Mouse (Mus musculus): ENCODE measurements around the gene Gm20696.

The Gm20696 gene

DNA sequence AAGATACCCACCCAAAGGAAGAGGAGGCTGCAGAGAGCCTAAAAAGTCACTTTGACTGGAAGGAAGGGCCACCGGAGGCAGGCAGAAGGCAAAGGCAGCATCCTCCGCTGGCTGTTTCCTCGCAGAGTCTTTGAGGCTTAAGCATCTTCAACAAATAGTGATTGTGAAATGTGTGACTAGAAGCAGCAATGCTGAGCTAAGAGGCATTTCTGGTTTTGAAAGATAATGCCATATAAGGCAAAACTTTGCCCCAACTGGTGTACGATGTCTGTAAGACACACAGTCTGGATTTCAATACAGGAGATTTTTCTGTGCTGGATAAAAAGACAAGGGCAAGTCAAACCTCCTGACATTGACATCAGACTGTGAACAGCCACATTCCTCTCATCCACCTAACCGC, 195.7 kb downstream of the Gm20696 start:
- no peak for DNase-seq

DNA sequence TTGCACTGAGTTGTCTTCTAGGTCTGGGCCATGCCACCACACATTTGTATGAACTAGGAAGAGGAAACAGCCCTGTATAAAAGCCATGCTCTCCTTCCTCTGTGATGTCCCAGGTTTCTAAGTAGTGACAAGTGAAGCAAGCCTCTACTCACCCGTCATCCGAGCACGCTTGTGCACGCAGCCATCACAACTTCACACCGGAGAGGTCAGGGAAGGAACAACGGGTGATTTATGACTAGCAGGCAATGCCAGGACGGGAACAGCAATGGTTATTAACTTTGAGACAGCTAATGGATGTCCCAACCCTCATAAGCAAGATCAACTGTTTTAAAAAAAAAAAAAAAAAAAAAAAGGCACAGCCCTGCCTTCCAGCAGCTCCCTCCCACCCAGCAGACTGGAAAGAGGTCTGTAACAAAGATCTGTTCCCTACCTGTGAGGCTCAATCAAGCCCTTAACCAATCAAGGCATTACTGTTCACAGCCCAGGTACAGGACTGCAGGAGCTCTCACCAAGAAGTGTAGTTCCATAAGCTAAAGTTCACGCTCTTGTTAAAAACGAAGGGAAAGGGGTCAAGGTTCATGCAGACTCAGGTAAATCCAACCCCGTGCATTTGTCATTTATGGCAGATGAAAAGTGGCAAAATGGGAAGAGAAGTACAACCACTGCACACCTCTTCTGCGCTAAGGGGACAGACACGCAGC, 197.3 kb downstream of the Gm20696 start:
- DNase-seq = no peak

DNA sequence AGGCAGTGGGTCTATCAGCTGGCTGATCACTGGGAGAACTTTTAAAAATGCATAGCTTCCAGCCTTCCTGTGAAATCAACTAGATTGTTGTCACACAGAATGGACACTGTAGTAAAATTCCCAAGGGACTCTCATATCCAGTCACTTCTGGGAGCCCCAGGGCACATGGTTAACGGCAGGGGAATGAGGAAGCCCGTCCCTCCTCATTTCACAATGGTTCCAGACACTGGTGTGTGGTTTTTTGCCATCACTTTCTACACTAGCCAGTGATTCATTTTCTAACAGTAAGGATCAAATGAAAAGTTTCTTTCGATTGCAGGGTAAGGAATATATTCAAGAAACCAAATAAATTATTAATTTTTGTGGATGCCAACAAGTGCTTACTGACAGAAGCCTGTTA, 198.8 kb downstream of the Gm20696 start:
- no peak for DNase-seq

DNA sequence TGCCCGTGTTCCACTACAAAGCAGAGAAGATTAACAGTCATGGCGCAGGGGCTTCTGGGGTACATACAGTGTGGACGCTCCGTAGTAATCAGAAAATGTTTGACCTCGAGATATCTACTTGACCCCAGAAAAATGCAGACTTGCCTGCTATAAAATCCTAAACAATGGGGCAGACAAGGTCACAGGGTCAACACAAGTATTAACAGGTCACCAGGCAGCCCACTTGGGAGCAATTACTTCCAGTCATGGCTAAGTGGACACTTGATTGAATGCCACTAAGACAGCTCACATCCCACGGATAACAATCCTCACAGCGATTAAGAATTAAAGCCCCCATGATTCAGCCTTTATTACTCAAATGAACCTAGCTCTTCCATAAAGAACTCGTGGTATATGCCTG, 199.5 kb downstream of the Gm20696 start:
- DNase-seq = no peak

DNA sequence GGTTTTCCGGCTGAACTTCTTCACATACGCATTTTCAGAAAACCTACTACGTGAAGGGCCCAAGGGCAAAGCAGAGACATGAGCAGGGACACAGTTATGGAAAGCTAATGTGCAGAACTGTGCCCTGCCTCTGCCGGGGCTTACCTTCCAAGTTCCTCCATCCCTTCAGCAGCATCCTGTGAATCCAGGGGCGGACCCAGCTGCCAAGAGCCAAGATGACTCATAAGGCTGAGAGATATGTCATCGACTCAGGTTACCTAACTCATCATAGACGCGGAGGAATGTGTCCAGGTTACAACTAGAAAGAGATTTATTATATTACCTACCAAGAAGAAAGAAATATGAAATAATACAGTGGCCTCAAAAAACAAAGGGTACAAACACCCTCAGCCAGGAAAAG, 200.2 kb downstream of the Gm20696 start:
- DNase-seq = no peak

DNA sequence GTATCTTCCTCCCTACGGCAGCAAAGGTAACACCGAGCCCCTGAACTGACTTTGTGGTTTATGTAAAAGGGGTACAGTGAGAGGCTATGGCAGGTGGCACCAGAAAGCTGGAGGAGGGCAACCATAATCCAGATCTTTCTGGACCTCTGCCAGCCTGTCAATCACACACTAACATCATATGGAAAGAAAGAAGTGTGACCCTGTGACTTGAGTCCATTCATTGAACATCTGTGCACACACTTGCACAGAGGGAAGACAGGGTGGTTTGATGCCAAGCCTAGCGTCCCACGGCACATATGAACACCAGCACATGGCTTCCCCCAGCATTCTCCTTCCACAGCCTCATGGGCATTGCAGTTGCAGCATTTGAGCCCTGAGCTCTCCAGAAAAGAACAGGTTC, 202.1 kb downstream of the Gm20696 start:
- peak; percentile 35 for DNase-seq

DNA sequence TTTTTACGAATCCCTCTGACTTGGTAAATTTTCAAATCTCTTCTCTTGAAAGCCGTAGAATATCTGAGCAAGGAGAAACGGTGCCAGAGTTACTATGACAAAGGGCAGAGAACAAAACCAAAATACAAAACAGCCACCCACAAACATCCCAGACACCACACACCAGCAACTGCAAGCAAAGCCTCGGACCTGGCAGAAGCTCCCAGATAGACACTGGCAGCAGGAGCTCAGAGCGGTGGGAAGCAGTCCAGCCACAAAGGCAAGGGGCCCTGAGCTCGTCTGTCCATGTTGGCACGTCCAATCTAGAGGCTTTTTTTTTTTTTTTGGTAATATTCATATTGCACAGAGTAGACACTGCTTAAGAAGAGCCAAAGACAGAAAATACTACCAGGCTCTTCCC, 202.7 kb downstream of the Gm20696 start:
- DNase-seq = no peak

DNA sequence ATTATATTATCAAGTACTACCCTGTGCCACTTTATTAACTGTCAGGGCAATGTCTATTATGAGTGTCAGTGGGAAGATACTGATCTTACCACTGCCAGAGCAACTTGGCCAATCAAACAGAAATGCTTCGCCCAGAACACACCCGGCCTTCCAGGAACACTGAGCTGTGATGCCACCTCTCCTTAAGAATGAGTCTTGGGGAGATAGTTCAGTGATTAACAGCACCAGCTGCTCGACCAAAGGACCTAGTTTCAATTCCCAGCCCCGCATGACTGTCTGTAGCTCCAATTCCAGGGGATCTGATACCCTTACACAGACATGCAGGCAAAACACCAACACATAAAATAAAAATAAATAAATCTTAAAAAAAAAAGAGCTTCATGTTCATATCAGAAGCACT, 207.8 kb downstream of the Gm20696 start:
- DNase-seq = no peak

DNA sequence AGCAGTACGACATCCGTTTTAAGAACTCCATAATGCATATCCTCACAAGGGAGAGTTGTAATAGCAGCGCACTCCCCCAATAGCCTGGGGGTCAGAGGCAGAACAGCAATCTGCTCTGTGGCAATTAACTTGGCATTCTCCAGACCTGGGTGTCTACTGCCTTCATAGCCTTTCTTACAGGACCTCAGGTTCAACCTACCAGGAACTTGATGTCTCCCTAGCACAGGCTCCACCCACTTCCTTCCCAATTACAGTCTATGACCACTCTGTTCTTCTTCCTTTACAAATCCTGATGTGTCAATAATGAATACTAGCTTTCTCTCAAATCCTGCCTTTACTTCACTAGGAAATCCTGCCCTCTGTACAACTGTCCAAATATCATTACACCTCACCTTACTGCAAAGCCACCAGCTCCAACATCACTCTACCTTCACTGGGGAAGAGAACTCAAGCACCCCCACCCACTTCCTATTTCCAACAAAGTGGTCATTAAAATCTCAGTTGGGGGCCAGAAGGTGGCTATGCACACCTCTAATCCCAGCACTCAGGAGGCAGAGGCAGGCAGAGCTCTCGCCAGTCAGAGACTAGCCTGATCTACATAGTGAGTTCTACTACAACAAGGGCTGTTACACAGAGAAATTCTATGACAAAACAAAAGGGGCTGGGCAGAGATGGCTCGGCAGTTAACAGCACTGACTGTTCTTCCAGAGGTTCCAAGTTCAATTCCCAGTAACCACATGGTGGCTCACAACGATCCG, 212.7 kb downstream of the Gm20696 start:
- DNase-seq = no peak

DNA sequence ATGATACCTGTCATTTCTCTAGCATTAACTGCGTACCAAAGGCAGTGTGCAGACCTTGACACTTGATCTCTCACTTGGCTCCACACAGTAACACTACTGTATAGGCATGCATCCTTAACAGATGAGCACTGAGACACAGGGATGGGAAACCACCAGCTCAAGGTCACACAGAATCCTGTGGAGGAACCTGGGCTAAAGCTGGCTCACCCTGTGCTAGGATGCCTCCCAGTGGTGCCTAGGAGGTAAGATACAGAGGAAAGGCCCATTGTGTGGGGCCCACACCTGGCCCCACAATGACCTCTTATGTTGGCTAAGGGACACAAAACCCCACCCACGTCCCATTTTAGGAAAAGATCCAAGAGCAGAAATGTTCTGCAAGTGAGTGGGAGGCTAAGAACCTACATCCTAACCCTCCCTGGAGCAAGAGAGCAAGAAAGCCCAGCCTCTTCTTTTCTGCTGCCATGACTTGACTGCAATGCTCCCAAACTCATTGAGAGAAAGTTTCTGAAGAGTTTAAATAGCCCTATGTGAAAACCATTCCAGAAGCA, 213.9 kb downstream of the Gm20696 start:
- no peak for DNase-seq

DNA sequence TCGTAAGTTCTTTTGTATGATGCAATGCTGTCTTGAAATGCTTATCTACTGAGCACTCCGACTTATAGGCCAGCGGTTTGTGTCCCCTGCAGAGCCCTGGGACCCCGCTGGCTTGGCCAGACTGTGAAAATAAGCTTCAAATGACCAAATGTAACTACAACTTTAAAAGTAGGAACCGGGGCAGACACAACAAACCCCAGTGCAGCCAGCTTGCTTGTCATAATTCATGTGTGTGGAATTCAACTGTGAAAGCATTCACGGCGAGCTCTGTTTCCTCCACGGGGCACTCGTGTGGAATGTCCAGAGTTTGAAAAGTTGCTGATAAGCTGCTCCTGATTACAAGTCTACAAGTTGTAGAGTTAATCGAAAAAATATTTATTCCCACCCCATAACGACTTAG, 215.1 kb downstream of the Gm20696 start:
- no peak for DNase-seq

DNA sequence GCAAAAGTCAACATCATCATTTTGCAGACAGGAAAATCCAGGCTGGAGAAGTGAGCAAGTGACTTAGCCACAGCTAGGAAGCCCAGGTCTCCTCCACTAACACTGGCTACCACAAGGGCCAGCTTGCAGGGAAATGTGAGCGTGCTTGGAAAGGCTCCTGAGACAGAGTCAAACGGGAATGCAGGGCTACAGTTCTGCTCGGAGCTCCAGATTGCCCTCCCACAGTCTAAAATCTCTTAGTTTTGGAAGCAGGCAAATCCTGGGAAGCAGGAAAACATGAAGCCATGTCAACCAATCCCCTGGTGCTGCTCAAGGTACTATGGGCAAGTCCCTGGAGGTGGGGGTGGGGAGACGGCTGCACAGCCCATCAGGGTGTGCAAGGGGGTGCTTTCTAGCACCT, 219.2 kb downstream of the Gm20696 start:
- DNase-seq = peak; percentile 47

DNA sequence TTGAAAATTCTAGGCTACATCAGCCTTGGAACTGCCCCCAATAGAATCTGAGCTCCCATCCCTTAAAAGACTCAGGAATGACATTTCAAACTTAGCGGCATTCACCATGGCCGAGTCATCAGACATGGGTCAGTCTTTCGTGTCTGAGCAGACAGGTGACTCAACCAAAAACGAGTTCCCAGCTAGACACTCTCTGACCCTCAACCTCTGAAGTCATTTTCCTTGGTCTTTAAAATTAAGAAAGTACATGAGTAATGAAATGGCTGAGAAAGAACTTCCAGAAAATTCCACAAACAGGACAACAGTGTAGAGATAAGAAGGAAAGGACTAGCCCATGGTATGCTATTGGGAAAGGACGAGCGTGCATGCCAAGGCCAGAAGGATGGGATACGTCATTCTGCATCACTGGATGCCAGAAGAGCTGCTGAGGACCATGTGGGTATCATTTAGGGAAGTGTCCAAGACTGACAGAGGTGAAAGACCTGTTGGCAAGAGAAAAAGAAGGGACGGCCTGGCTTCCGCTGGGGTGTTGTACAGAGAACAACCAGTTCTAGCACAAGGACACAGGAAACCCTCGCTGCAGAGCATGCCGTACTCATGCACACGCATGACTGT, 219.7 kb downstream of the Gm20696 start:
- no peak for DNase-seq

DNA sequence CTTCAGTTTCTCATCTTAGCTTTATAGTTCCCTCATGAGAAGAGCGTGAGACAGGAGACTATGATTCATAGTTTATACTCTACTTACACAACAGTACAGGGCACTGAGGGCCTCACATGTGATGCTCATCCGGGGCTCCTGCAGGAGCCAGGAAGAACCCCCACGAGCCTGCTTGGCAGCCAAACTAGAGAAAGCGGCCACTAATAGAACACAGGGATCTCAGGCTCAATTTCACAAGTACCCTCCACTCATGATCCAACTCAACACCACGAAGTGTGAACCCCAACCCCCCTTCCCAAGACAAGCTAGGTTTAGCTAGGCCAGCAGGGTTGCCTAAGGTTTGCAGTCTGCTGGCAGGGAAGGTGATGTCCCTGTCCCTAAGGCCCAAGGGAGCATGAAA, 223.1 kb downstream of the Gm20696 start:
- no peak for DNase-seq

DNA sequence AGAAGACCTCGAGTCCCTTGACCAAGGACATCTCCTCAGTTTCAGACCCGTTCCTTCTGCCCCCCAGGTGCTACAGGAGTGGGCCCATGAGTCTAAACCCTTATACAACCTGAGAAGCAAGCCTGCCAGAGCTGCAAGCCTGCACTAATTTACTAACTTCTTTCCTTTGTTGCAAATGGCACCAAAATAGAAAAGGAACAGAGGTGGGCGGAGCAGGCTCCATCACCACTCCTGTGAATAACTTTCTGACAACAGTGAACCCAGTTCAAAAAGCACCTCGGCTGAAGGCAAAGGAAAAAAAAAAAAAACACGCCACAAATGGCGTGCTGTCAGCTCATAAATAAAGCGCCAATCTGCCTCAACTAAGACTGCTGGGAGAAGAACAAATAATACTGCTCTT, 225.5 kb downstream of the Gm20696 start:
- DNase-seq = peak; percentile 52

DNA sequence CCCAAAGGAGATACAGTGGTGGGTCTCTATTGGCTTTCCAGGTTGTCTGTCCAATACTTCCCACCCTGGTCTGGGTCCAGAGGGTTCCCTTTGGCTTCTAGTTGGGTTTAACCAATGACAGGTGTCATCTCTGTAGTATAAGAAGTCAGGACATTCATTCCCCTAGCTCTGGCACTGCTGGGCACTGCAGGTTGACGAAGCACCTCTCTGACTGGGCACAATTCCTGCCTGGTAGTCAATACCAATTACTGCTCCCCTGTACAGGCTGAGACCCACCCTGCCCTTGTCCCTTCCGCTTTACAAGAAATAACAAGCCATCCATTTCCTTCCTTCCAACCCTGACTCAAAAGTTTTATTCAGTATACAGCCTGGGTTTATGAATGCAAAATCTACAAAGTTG, 226.0 kb downstream of the Gm20696 start:
- DNase-seq = no peak

DNA sequence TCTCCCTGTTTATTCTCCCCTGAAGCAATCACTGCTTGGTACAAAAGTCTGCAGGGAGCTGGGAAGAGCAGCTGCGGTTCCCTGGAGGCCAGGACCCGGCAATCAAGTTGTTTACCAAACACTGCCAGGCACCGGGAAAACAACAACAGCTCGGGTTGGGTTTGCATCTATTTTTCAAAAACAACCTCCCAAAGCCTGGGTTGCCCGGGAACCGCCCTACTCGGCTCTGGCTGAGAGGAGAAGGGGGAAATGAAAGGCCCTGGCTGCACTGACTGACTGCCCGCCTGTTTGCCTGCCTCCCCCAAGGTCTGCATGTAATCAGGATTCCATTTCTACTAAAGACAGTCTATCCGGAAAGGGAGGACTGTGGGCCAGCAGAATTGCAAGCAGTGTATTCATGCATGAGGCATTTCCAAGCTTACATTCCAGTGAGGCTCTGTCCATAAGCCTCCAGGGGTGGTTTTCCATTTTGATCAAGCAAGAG, 226.7 kb downstream of the Gm20696 start:
- no peak for DNase-seq

DNA sequence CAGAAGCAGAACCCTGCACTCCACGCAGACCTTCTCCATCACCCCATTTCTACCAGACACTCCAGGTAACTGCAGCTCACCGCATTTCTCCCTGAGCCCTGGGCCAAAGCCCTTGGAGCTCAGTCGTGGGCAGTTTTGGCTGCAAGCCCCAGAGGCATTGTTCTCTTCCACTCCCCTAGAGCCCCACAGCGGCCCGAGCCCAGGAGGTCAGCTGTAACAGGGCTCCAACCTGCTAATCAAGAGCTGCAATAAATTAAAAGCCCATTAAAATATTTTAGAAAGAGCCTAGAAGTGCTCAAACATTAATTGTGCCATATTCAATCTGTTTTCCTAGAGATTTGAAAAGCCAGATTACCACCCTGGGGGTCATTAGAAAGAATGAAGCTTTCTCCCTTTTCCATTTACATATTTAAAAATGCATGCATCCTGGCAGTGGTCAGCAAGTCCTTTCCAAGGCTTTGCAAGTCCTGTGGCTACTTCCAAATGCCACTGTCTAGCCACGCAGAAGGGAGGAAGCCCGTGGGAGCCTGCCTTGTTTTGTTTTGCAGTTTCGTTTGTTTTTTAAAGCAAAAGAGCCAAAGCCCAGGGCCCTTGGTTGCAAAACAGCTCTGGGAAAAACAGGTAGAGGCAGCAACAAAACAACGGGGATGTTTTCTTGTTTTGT, 227.3 kb downstream of the Gm20696 start:
- no peak for DNase-seq

DNA sequence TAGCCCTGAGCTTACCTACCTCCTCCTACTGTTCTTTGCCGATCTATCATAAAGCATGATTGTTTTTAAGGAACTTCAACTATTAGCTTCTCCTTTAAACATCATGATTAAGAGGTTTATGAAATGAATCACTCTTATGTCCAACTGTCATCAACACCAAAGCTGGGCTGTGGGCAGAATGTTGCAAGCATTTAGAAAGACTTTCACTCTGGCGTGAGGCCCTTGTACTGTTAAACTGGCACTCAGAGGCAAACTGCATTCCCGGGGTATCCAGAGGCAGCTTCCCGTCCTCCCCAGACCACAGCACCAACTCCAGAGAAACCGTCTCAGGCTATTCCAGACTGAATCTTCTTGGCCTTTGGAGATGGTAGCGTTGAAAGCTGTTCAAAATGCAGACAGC, 230.2 kb downstream of the Gm20696 start:
- no peak for DNase-seq

DNA sequence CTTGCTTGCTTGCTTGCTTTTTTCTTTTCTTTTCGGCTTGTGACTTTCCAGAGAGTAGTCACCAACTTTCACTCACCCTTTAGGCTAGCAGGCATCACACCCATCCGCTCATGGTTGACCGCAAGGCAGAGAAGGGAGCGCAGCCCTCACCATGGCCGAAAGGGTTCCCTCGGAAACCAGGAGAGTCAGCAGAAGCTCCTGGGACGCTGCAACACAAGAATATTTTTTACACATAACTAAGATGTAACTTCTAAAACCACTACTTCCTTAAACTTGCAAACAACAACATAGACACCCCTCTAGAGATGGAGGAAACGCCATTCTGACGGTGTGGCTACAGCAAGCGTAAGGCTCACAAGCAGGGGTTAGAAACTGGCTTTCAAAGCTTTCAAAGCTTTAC, 231.5 kb downstream of the Gm20696 start:
- DNase-seq = no peak

DNA sequence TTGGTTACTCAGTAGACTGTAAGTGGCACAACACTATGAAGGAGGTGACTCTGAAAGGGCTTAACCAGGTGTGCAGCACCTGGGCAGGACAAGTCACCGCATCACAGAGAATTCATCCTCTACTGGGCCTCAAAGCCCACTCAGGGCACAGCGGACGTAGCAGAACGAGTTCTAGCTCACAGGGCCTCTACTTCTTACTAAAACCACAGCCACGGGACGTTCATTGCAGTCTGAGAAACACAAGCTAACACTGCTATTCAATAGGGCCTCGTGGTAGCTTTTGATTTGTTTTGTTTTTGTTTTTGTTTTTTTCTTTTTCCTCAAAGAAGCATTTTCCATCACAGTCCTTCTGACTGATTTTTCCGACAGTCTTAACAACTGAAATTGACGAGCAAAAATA, 233.6 kb downstream of the Gm20696 start:
- DNase-seq = no peak

DNA sequence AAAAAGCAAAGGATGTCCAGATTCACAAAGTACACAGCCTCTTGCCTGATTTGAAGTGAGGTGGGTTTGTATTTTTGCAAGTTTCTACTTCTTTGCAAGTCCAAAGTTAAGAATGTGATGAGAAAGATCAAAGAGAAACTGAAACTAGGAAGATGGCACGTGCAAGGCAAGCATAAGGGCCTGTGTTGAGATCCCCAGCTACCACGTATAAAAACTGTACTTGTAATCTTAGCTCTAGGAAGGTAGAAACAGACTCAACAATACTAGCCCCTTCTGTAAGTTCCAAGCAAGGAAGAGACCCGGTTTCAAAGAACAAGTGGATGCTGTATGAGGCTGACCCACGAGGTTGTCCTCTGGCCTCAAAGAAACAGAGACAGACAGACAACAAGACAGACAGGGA, 234.7 kb downstream of the Gm20696 start:
- no peak for DNase-seq

DNA sequence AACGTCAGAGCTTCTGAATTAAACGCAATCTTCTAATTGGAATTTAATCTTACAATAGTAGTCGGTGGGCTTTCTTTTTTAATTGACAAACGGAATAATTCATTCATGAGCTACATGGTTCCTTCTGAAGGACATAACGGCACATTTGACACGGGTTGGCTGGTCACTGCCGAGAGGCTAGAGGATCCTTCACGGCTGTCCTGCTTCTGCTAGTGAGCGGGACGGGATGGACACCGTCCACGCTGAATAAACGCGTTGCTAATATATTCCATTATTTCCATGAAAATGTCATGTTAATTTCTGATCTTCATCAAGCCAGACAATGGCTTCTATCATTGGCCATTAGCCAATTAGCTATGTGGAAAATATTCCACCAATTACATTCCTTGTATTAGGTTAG, 236.0 kb downstream of the Gm20696 start:
- DNase-seq = no peak
